Mouse (Mus musculus): ENCODE results near the gene Myo1h. TPM values are rescaled to one million over a fixed set of nuclear protein-coding genes. Genes with fewer than 3 reads are reported as not detected.
A peak's percentile ranks its signal among the peaks of the same experiment; 100 is the strongest.

Myo1h gene
- polyA plus RNA-seq, 2 experiments = 1.6 to 2.2 TPM

DNA sequence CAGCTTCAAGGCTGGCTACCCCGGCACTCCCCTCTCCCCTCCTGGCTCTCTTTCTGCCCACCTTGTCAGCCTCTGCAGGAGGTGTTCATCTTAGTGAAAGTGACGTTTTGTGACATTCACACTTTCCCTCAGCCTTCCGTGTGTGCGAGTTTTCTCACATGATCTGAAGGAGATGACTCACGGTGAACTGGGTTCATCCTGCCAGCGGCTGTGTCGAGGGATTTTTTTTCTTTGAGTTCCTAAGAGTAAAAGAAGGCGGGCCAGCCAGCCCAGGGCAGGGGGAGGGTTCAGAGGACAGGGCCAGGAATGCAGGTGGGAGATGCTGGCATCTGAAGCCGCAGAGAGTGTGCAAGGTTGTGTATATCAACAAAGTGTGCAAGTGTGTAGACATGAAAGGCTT is 104.2 kb downstream of the Myo1h start:
- Histone ChIP-seq H3K27ac (replicated peaks; ENCODE audit: low read depth, low read length) (no peak overlapping the region), H3K9me3 (ENCODE audit: control insufficient read depth, low read length) (no peaks in the 10 kb centered on the region), H3K4me3 (replicated peaks; ENCODE audit: low read length) (no peak overlapping the region), H3K4me2 (replicated peaks; ENCODE audit: low read depth, low read length, severe bottlenecking) (no peak overlapping the region), H3K4me1 (ENCODE audit: control insufficient read depth, insufficient read depth, low read length) (no peaks in the 10 kb centered on the region), H3K27me3 (ENCODE audit: control insufficient read depth, insufficient read depth, low read length) (no peaks in the 10 kb centered on the region), H3K36me3 (ENCODE audit: control insufficient read depth, insufficient read depth, low read length) (peaks cover 93% of the 10 kb centered on the region), H3K9ac (ENCODE audit: low read depth, low read length, severe bottlenecking) (no peak overlapping the region)
- ATAC-seq (ENCODE audit: low FRiP score, low read depth) (no peak), DNase-seq (ENCODE audit: low spot score) (no peak)
- WGBS = 84% methylated on average over 9 of the region's 9 CpGs
- no peak for TF ChIP-seq POLR2A (IDR thresholded peaks at IDR 0.05; ENCODE audit: borderline replicate concordance, extremely low read depth, insufficient read depth, insufficient read length)

- Histone ChIP-seq H3K36me3 (ENCODE audit: control insufficient read depth, insufficient read depth, low read length) (peaks cover 98% of the 10 kb centered on the region), H3K4me2 (replicated peaks; ENCODE audit: low read depth, low read length, severe bottlenecking) (no peak overlapping the region), H3K9me3 (ENCODE audit: control insufficient read depth, low read length) (no peaks in the 10 kb centered on the region), H3K27ac (replicated peaks; ENCODE audit: low read depth, low read length) (no peak overlapping the region), H3K4me1 (ENCODE audit: control insufficient read depth, insufficient read depth, low read length) (no peaks in the 10 kb centered on the region), H3K9ac (ENCODE audit: low read depth, low read length, severe bottlenecking) (no peak overlapping the region), H3K4me3 (replicated peaks; ENCODE audit: low read length) (no peak overlapping the region), H3K27me3 (ENCODE audit: control insufficient read depth, insufficient read depth, low read length) (no peaks in the 10 kb centered on the region)
- WGBS = 83% methylated on average over 14 of the region's 14 CpGs
- TF ChIP-seq POLR2A (IDR thresholded peaks at IDR 0.05; ENCODE audit: borderline replicate concordance, extremely low read depth, insufficient read depth, insufficient read length) = no peak
- no peak for ATAC-seq (ENCODE audit: low FRiP score, low read depth)
- DNase-seq (ENCODE audit: low spot score) = no peak
Measured at GRCm38 (mm10) chr5:114406592-114406991, 117.6 kb downstream of the Myo1h start.

DNA sequence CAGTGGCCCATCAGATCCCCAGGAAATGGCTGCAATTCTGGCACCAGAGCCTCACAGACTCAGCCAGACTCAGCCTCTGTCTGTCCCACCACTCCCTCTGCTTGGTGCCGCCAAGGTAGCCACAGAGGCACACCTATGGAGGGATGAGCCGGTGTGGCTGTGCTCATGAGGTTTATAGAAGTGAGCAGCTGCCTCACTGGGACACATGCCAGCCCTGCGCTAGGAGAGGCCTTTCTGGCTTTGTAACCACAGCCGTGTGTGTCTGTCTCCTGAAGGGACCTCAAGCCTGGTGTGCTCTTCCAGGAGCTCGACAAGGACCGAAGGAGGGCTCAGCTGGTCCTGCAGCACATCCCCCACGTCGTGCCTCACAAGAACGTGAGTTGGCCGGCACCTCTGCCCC is 118.3 kb downstream of the Myo1h start:
- ATAC-seq (ENCODE audit: low FRiP score, low read depth) (no peak), DNase-seq (ENCODE audit: low spot score) (no peak)
- H3K4me1 ChIP-seq (ENCODE audit: control insufficient read depth, insufficient read depth, low read length) = no peaks in the 10 kb centered on the region
- H3K27me3 ChIP-seq (ENCODE audit: control insufficient read depth, insufficient read depth, low read length) = no peaks in the 10 kb centered on the region
- no peak overlapping the region for H3K9ac ChIP-seq (ENCODE audit: low read depth, low read length, severe bottlenecking)
- no peak for TF ChIP-seq POLR2A (IDR thresholded peaks at IDR 0.05; ENCODE audit: borderline replicate concordance, extremely low read depth, insufficient read depth, insufficient read length)
- no peak overlapping the region for H3K27ac ChIP-seq (replicated peaks; ENCODE audit: low read depth, low read length)
- H3K4me3 ChIP-seq (replicated peaks; ENCODE audit: low read length) = no peak overlapping the region
- WGBS = 79% methylated on average over 10 of the region's 10 CpGs
- peaks cover 98% of the 10 kb centered on the region for H3K36me3 ChIP-seq (ENCODE audit: control insufficient read depth, insufficient read depth, low read length)
- no peaks in the 10 kb centered on the region for H3K9me3 ChIP-seq (ENCODE audit: control insufficient read depth, low read length)
- H3K4me2 ChIP-seq (replicated peaks; ENCODE audit: low read depth, low read length, severe bottlenecking) = no peak overlapping the region

DNA sequence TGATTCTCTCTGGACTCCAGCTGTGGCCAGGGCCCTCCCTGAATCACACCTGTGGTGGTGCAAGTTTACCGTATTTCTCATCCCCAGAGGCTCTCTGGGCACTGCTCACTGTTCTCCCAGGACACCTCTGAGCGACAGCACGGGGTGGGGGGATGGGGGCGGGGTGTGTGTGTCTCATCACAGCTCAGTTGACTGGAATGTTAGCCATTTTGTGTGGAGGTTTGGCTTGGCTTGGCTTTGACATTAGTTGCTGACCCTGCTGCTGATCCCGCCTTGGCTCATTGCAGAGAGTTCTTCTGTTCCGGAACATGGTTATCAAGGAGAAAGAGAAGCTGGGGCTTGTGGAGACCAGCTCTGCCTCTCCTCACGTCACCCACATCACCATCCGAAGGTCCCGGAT is 118.8 kb downstream of the Myo1h start:
- Histone ChIP-seq H3K36me3 (ENCODE audit: control insufficient read depth, insufficient read depth, low read length) (peaks cover 98% of the 10 kb centered on the region), H3K9me3 (ENCODE audit: control insufficient read depth, low read length) (no peaks in the 10 kb centered on the region), H3K4me3 (replicated peaks; ENCODE audit: low read length) (no peak overlapping the region), H3K27me3 (ENCODE audit: control insufficient read depth, insufficient read depth, low read length) (no peaks in the 10 kb centered on the region), H3K4me2 (replicated peaks; ENCODE audit: low read depth, low read length, severe bottlenecking) (no peak overlapping the region), H3K9ac (ENCODE audit: low read depth, low read length, severe bottlenecking) (no peak overlapping the region), H3K27ac (replicated peaks; ENCODE audit: low read depth, low read length) (no peak overlapping the region), H3K4me1 (ENCODE audit: control insufficient read depth, insufficient read depth, low read length) (no peaks in the 10 kb centered on the region)
- TF ChIP-seq POLR2A (IDR thresholded peaks at IDR 0.05; ENCODE audit: borderline replicate concordance, extremely low read depth, insufficient read depth, insufficient read length) = no peak
- 89% methylated on average over 9 of the region's 9 CpGs for WGBS
- DNase-seq (ENCODE audit: low spot score) = no peak
- ATAC-seq (ENCODE audit: low FRiP score, low read depth) = no peak

- Histone ChIP-seq H3K4me2 (replicated peaks; ENCODE audit: low read depth, low read length, severe bottlenecking) (no peak overlapping the region), H3K4me3 (replicated peaks; ENCODE audit: low read length) (no peak overlapping the region), H3K9me3 (ENCODE audit: control insufficient read depth, low read length) (no peaks in the 10 kb centered on the region), H3K9ac (ENCODE audit: low read depth, low read length, severe bottlenecking) (no peak overlapping the region), H3K4me1 (ENCODE audit: control insufficient read depth, insufficient read depth, low read length) (no peaks in the 10 kb centered on the region), H3K36me3 (ENCODE audit: control insufficient read depth, insufficient read depth, low read length) (peaks cover 98% of the 10 kb centered on the region), H3K27ac (replicated peaks; ENCODE audit: low read depth, low read length) (no peak overlapping the region), H3K27me3 (ENCODE audit: control insufficient read depth, insufficient read depth, low read length) (no peaks in the 10 kb centered on the region)
- ATAC-seq (ENCODE audit: low FRiP score, low read depth) (no peak), DNase-seq (ENCODE audit: low spot score) (no peak)
- no peak for TF ChIP-seq POLR2A (IDR thresholded peaks at IDR 0.05; ENCODE audit: borderline replicate concordance, extremely low read depth, insufficient read depth, insufficient read length)
- WGBS = 91% methylated on average over 11 of the region's 11 CpGs
Measured at GRCm38 (mm10) chr5:114408846-114409245, 119.9 kb downstream of the Myo1h start.

GRCm38 (mm10) chr5:114410429-114410828 is 121.5 kb downstream of the Myo1h start:
- ATAC-seq (ENCODE audit: low FRiP score, low read depth) (no peak), DNase-seq (ENCODE audit: low spot score) (peak; percentile 12)
- Histone ChIP-seq H3K9me3 (ENCODE audit: control insufficient read depth, low read length) (no peaks in the 10 kb centered on the region), H3K4me1 (ENCODE audit: control insufficient read depth, insufficient read depth, low read length) (no peaks in the 10 kb centered on the region), H3K27ac (replicated peaks; ENCODE audit: low read depth, low read length) (no peak overlapping the region), H3K27me3 (ENCODE audit: control insufficient read depth, insufficient read depth, low read length) (no peaks in the 10 kb centered on the region), H3K4me2 (replicated peaks; ENCODE audit: low read depth, low read length, severe bottlenecking) (no peak overlapping the region), H3K4me3 (replicated peaks; ENCODE audit: low read length) (no peak overlapping the region), H3K36me3 (ENCODE audit: control insufficient read depth, insufficient read depth, low read length) (peaks cover 98% of the 10 kb centered on the region), H3K9ac (ENCODE audit: low read depth, low read length, severe bottlenecking) (no peak overlapping the region)
- 85% methylated on average over 13 of the region's 13 CpGs for WGBS
- TF ChIP-seq POLR2A (IDR thresholded peaks at IDR 0.05; ENCODE audit: borderline replicate concordance, extremely low read depth, insufficient read depth, insufficient read length) = no peak

Measured in limb, embryonic 14.5 days (tissue).